Mouse (Mus musculus): ENCODE data around the gene Rubcn. TPM values are rescaled to one million over a fixed set of nuclear protein-coding genes. Genes with fewer than 3 reads are reported as not detected.

Rubcn gene
- total and polyA plus RNA-seq, 3 experiments = 27.7 to 40.4 (median 28.0) TPM

DNA sequence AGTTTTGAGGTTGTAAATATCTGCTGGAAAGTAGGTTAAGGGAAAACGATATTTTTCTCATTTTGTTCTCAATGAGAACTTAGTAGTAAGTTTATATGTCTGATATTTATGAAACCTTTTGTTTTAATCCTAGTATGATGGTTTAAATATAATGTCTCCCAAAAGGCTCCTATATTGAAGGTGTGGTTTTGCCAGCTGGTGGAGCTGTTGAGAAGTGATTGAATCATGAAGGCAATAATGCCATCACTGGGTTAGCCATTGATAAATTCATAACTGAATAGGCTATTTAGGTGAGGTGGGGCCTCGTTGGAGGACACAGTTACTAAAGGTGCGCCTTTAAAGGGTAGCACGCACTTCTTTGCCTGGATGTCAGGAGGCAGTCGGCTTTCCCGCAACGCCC, 4.0 kb upstream of the Rubcn start:
- Histone ChIP-seq H3K27ac (ENCODE audit: insufficient read depth, low read depth) (no peak overlapping the region), H3K4me2 (ENCODE audit: insufficient read depth, low read depth, poor library complexity, severe bottlenecking) (no peak overlapping the region), H3K27me3 (replicated peaks) (no peaks in the 10 kb centered on the region), H3K36me3 (replicated peaks in 1 of 2; ENCODE audit: control insufficient read depth in 1 of 2, insufficient read depth in 1 of 2, low read length in 1 of 2) (peaks cover 16 to 63% of the 10 kb centered on the region in 2 experiments), H3K9me3 (replicated peaks; ENCODE audit: low read length) (no peaks in the 10 kb centered on the region), H3K9ac (ENCODE audit: insufficient read depth, low read depth) (no peak overlapping the region), H3K4me1 (ENCODE audit: control insufficient read depth in 1 of 2, insufficient read depth in 2 of 2) (peaks cover 7 to 55% of the 10 kb centered on the region in 2 experiments), H3K79me2 (replicated peaks; ENCODE audit: control insufficient read depth, extremely low read depth, insufficient read depth, poor library complexity, severe bottlenecking) (peaks cover 61% of the 10 kb centered on the region), H3K4me3 (replicated peaks in 1 of 3; ENCODE audit: low read depth in 2 of 3, low read length in 2 of 3, poor library complexity in 1 of 3) (no peak overlapping the region)
- in situ Hi-C loops (cut with MboI; ENCODE audit: low pct_ligation_motif_present, low pct_unique_long_range_greater_than_20kb, low sequenced_read_pairs) = no loop called here
- DNase-seq (ENCODE audit: extremely low read depth) = no peak
- dilution Hi-C loops (cut with MboI; ENCODE audit: extremely low pct_ligation_motif_present, extremely low pct_unique_long_range_greater_than_20kb, low sequenced_read_pairs) = no loop called here
- TF ChIP-seq CTCF (conservative IDR thresholded peaks at IDR 0.05 in 1 of 2, IDR thresholded peaks at IDR 0.05 in 1 of 2; ENCODE audit: low read depth in 2 of 2, low read length in 2 of 2) = peak in 1 of 2 experiments; percentile 52; a peak in 2 of 4 replicates
- no peak for TF ChIP-seq MAFK (IDR thresholded peaks at IDR 0.05; ENCODE audit: insufficient replicate concordance, low read length)
- TF ChIP-seq MAZ (IDR thresholded peaks at IDR 0.05; ENCODE audit: low read depth, low read length) = no peak
- TF ChIP-seq POLR2A (IDR thresholded peaks at IDR 0.05; ENCODE audit: low read depth, low read length) = no peak
- TF ChIP-seq NELFE (IDR thresholded peaks at IDR 0.05; ENCODE audit: low read depth, low read length) = no peak
- TF ChIP-seq ZMIZ1 (IDR thresholded peaks at IDR 0.05; ENCODE audit: low read depth, low read length) = no peak
- TF ChIP-seq ELF1 (IDR thresholded peaks at IDR 0.05; ENCODE audit: low read depth, low read length) = no peak
- no peak for TF ChIP-seq MEF2A (IDR thresholded peaks at IDR 0.05; ENCODE audit: borderline replicate concordance, low read depth, low read length)

DNA sequence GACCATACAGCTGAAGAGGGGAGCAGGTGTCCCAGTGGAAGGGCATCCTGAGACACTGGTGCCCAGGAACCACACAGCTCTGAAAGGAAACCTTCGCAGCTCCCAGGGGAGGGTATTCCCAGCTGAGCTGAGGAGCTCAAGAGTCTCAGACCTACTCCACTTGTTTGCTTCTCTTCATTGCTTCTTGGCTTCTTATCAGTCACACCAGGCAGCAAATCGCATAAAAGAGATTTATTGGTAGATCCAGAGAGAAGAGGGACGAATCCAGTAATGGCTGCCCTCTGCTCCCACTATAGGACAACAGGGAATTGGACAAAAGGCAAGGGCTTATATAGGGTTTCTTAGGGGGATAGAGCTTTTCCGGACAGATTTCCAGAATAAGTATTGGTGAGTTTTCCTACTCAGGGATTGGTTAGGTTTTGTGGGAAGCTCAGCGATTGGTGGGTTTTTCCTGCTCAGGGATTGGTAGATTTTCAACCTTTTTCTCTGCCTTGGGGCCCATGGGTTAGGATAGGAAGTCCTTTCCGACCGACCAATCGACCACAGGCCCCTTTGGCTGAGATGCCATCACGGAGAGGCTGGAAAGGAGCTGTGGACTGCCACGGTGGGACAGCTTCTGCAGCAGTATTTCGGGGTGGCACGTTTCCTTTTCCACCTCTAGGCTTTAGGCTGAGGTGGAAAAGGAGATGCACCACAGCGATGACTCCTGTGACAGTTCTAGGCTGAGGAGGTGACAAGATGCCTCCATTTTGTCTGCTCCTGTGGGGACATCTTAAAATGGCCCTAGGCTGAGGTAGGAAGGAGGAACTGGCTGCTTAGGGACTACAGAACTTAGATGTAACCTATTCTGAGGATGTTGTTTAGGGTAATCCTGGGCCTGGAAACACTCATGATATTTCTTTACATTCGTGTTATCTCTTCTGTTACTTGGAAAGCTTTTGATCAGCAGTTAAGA, 1.7 kb upstream of the Rubcn start:
- Histone ChIP-seq H3K27ac (ENCODE audit: insufficient read depth, low read depth) (0 out of 2 replicates have a peak overlapping the region, but pooled peaks have one; percentile 19), H3K27me3 (replicated peaks) (no peaks in the 10 kb centered on the region), H3K4me3 (replicated peaks in 1 of 3; ENCODE audit: low read depth in 2 of 3, low read length in 2 of 3, poor library complexity in 1 of 3) (peak overlapping the region; percentile 37 to 94 (median 90)), H3K9ac (ENCODE audit: insufficient read depth, low read depth) (peak overlapping the region; percentile 94), H3K4me2 (ENCODE audit: insufficient read depth, low read depth, poor library complexity, severe bottlenecking) (peak overlapping the region; percentile 79), H3K9me3 (replicated peaks; ENCODE audit: low read length) (no peaks in the 10 kb centered on the region), H3K36me3 (replicated peaks in 1 of 2; ENCODE audit: control insufficient read depth in 1 of 2, insufficient read depth in 1 of 2, low read length in 1 of 2) (peaks cover 4 to 47% of the 10 kb centered on the region in 2 experiments), H3K79me2 (replicated peaks; ENCODE audit: control insufficient read depth, extremely low read depth, insufficient read depth, poor library complexity, severe bottlenecking) (peaks cover 52% of the 10 kb centered on the region), H3K4me1 (ENCODE audit: control insufficient read depth in 1 of 2, insufficient read depth in 2 of 2) (peaks cover 7 to 70% of the 10 kb centered on the region in 2 experiments)
- DNase-seq (ENCODE audit: extremely low read depth) = no peak
- dilution Hi-C loops (cut with MboI; ENCODE audit: extremely low pct_ligation_motif_present, extremely low pct_unique_long_range_greater_than_20kb, low sequenced_read_pairs) (no loop called here), in situ Hi-C loops (cut with MboI; ENCODE audit: low pct_ligation_motif_present, low pct_unique_long_range_greater_than_20kb, low sequenced_read_pairs) (no loop called here)
- TF ChIP-seq TBP (conservative IDR thresholded peaks at IDR 0.05; ENCODE audit: low read depth, low read length) (no peak), ZC3H11A (IDR thresholded peaks at IDR 0.05; ENCODE audit: low read depth, low read length) (peak; percentile 75), NRF1 (IDR thresholded peaks at IDR 0.05; ENCODE audit: low read depth, low read length) (peak; percentile 69)

DNA sequence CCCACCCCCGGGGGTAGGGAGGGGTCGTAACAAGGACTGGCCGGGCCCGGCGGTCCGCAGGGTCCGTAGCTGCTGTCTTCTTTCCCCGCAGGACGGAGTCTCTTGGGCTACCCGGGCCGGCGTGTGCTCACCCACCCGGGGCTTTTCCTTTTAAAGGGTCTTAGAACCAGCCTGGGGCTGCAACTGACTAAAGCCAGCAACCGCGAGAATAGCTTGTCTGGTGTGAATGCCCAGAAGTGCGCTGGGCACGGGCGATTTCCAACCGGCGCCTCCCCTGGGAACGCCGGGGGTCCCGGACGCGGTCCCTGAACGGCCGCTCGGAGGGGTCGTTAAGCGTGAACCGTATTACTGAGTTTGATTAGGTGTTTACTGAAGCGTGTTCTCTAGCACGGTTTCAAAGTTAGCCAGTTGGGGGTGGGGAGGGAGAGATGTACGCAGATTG, 612 bp upstream of the Rubcn start:
- Histone ChIP-seq H3K9me3 (replicated peaks; ENCODE audit: low read length) (no peaks in the 10 kb centered on the region), H3K4me3 (replicated peaks in 1 of 3; ENCODE audit: low read depth in 2 of 3, low read length in 2 of 3, poor library complexity in 1 of 3) (peak overlapping the region; percentile 76 to 94 (median 90)), H3K36me3 (replicated peaks in 1 of 2; ENCODE audit: control insufficient read depth in 1 of 2, insufficient read depth in 1 of 2, low read length in 1 of 2) (peaks cover 3 to 36% of the 10 kb centered on the region in 2 experiments), H3K27ac (ENCODE audit: insufficient read depth, low read depth) (no peak overlapping the region), H3K9ac (ENCODE audit: insufficient read depth, low read depth) (peak overlapping the region; percentile 94), H3K4me2 (ENCODE audit: insufficient read depth, low read depth, poor library complexity, severe bottlenecking) (peak overlapping the region; percentile 79), H3K27me3 (replicated peaks) (no peaks in the 10 kb centered on the region), H3K4me1 (ENCODE audit: control insufficient read depth in 1 of 2, insufficient read depth in 2 of 2) (peaks cover 9 to 74% of the 10 kb centered on the region in 2 experiments), H3K79me2 (replicated peaks; ENCODE audit: control insufficient read depth, extremely low read depth, insufficient read depth, poor library complexity, severe bottlenecking) (peaks cover 45% of the 10 kb centered on the region)
- dilution Hi-C loops (cut with MboI; ENCODE audit: extremely low pct_ligation_motif_present, extremely low pct_unique_long_range_greater_than_20kb, low sequenced_read_pairs) (no loop called here), in situ Hi-C loops (cut with MboI; ENCODE audit: low pct_ligation_motif_present, low pct_unique_long_range_greater_than_20kb, low sequenced_read_pairs) (no loop called here)
- DNase-seq (ENCODE audit: extremely low read depth) = no peak
- TF ChIP-seq KAT2A (IDR thresholded peaks at IDR 0.05; ENCODE audit: insufficient replicate concordance, low read length) (no peak), BHLHE40 (IDR thresholded peaks at IDR 0.05; ENCODE audit: low read depth, low read length) (peak; percentile 55)
